Mouse (Mus musculus) c-Kit-positive CD71-positive TER-119-positive erythroid progenitor cells, embryonic 14.5 days (primary cell): Measurements from ENCODE around the gene Krt33b.

ENCODE experiments used
- DNase-seq: peaks from one replicate; pipeline ENCODE4 v3.0.0-alpha.2; 2013; ENCODE audit warnings: low spot score

The Krt33b gene

GRCm38 (mm10) chr11:99993620-99994383, 35.9 kb downstream of the Krt33b start, which contains the start of gene Krtap17-1:
Krtap17-1 (minus strand) TSS chr11:99993994.
- DNase-seq = no peak

DNA sequence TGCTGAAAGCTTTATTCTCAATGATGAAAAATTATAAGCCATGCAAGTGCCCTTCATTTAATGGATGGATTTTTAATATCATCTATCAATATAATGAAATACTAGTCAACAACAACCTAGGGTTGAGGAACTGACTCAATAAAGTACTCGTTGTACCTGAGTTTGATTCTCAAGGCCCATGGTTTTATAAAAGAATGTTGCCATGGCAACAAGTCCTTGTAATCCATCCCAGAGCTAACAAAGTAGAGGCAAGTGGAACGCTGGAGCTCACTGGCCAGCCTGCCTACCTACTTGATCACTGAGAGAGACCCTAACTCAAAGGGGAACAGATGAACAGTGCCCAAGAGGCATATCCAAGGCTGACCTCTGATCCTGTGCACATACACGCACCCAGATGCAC, 39.1 kb downstream of the Krt33b start:
- DNase-seq = no peak

- DNase-seq = no peak
Measured at GRCm38 (mm10) chr11:99989881-99990405, 39.7 kb downstream of the Krt33b start.

DNA sequence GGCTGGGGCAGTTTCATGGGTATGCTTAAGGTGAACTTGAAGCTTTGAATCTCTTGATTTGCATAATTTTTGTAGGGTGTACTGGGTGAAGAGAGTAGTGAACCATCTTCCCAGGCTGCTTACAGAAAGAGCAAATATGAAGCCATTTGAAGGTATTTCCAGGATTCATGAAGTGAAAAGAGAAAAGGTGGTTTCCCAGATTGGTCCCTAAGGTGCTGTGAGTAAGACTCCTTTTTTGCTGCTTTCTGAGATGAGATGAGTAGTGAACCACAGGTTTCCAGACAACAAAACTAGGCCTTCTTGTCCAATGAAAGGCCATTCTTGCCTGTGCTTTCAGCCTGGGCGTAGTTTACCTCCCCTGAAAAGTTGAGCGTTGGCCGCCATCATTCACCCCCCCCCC, 41.1 kb downstream of the Krt33b start:
- no peak for DNase-seq

- no peak for DNase-seq
Measured at GRCm38 (mm10) chr11:99986180-99986647, 43.5 kb downstream of the Krt33b start, which contains the start of gene Krtap16-1. Krtap16-1 (minus strand) TSS chr11:99986597.

- DNase-seq = no peak
Measured at GRCm38 (mm10) chr11:99985291-99986092, 44.2 kb downstream of the Krt33b start.

DNA sequence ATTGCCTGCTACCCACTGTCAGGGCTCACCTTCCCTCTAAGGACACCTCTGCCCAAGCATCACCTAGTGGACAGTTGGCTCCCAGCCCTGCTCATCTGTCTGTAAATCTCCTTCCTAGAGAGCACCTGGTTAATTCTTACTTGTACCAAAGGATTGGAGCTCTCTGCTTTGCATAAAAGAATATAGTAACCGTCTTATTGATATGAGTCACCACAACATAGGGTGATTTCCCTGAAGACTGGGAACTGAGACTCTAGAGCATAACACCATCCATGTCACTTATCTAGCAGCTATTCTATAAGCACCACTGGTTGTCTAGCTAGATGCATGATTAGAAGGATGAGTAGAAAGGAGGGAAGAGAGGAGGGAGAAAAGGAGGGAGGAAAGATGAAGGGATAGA, 46.2 kb downstream of the Krt33b start:
- no peak for DNase-seq

GRCm38 (mm10) chr11:99982731-99983130, 46.9 kb downstream of the Krt33b start:
- no peak for DNase-seq

GRCm38 (mm10) chr11:99978953-99979352, 50.7 kb downstream of the Krt33b start, which contains the start of gene Krtap29-1:
Krtap29-1 (minus strand) TSS chr11:99979053.
- DNase-seq = no peak
